Mouse (Mus musculus): ENCODE results near the gene Mettl21e. TPM values are rescaled to one million over a fixed set of nuclear protein-coding genes. Genes with fewer than 3 reads are reported as not detected.

Mettl21e gene
- total RNA-seq, 2 experiments from 2014 or later, result not detected

Other genes starting within 250 kb of the Mettl21e start
- not detected for gene Mettl21c, start 198.9 kb downstream of the Mettl21e start, total RNA-seq (2021)
- not detected for gene Gm8251, start 157.0 kb downstream of the Mettl21e start, total RNA-seq (2021)
- gene Tex30, start 116.5 kb downstream of the Mettl21e start, total RNA-seq (2021), result 10 to 100 TPM; 11.0 to 11.3 TPM
- gene Kdelc1, start 100.2 kb downstream of the Mettl21e start, total RNA-seq (2021), result 10 to 100 TPM; 10.1 to 10.8 TPM
- 10 to 100 TPM; 34.9 to 39.8 TPM for gene Bivm, start 100.0 kb downstream of the Mettl21e start, total RNA-seq (2021)
- gene Ercc5, start 71.2 kb downstream of the Mettl21e start, total RNA-seq (2021), result 10 to 100 TPM; 19.8 to 21.5 TPM